Mouse (Mus musculus) CD4-positive, CD25-positive, alpha-beta regulatory T cell, adult 2 months (primary cell): ENCODE measurements around the gene Cd200r3.

Experiments used
- DNase-seq: peaks from one replicate; pipeline ENCODE4 v3.0.0-alpha.2; 2012; ENCODE audit warnings: low read depth, low spot score

Gene Cd200r3

GRCm38 (mm10) chr16:44988667-44989357, 45.3 kb downstream of the Cd200r3 start:
- DNase-seq = no peak

GRCm38 (mm10) chr16:44993319-44994019, 50.0 kb downstream of the Cd200r3 start:
- no peak for DNase-seq

- no peak for DNase-seq
Observed at GRCm38 (mm10) chr16:44994206-44994953, 50.9 kb downstream of the Cd200r3 start.

DNA sequence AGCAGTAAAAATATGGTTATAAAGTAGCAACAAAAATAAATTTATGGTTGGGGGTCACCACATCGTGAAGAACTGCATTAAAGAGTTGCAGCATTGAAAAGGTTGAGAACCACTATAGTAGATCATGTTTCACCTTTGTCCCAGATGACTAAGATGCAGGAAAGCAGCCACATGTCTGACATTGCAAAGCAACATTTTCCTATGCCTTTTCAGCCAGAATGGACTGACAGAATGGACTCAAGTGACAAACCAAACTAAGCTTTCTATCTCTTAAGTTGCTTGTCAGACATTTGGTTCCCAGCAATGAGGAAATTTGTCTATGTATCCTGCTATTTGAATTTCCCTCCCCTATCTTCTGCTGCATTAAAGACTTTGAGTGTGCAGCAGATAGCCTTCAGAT, 51.6 kb downstream of the Cd200r3 start:
- DNase-seq = no peak

GRCm38 (mm10) chr16:44996701-44997100, 53.2 kb downstream of the Cd200r3 start:
- no peak for DNase-seq

- peak; percentile 53 for DNase-seq
Observed at GRCm38 (mm10) chr16:44999537-44999936, 56.1 kb downstream of the Cd200r3 start.

- DNase-seq = no peak
Observed at GRCm38 (mm10) chr16:45004443-45004842, 61.0 kb downstream of the Cd200r3 start.

GRCm38 (mm10) chr16:45005280-45005679, 61.8 kb downstream of the Cd200r3 start:
- no peak for DNase-seq

DNA sequence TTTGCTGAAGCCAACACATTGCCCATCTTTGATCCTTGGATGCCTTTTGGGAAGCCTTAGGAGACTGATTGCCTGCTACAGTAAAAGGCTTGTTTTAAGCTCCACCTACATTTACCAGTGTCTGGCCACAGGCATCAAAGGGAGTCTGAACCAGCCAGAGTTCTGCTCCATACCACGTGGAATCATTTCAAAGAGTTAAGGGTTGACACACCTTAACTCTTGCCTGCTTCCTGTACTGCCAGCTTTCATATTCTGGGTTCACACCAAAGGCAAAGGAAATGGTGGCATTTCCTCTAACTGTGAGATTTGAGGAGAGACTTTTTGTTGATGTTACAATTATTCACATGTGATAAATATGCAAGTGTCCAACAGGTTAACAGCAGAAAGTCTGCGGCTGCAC, 63.5 kb downstream of the Cd200r3 start:
- peak; percentile 73 for DNase-seq

- no peak for DNase-seq
Observed at GRCm38 (mm10) chr16:45007807-45008206, 64.3 kb downstream of the Cd200r3 start.

GRCm38 (mm10) chr16:45009634-45010033, 66.2 kb downstream of the Cd200r3 start:
- DNase-seq = no peak

- no peak for DNase-seq
Observed at GRCm38 (mm10) chr16:45015591-45015990, 72.1 kb downstream of the Cd200r3 start.

- DNase-seq = peak; percentile 50
Observed at GRCm38 (mm10) chr16:45016488-45016887, 73.0 kb downstream of the Cd200r3 start.

DNA sequence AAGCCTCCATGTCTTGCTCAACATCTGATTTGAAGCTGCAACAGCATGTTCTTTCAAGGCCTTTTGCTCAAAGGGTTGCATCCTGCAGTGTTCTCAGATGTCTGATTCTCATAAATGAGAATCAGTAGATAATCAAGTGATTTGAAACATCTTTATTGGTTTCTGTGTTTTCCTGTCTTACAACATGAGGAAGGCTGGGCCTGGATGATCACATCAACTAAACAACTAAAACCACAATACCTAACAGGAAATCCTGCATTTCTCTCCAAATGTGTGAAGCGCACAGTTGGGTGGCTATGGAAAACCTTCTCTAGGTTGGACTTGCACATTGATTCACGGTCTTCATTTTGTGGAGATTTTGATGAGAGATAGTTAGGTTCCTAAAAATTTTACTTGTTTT, 75.4 kb downstream of the Cd200r3 start:
- peak; percentile 36 for DNase-seq

DNA sequence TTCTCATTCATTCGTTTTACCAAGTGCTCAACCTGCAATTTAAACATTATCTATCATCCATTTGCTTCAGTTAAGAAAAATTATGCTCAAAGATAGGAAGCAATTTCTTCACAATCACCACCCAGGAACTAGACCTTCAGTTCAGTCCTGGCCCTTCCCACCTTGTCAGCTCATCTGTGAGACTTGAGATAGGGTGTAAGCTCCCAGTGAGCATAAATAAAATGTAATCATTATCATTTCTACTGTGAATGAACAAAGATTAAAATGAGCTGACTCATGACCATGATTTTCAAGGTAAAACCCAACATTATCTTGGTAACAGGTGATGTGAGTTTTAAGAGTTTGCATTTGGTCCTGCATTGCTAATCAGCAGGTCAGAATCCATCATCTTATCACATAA, 76.6 kb downstream of the Cd200r3 start:
- no peak for DNase-seq

GRCm38 (mm10) chr16:45020669-45021309, 77.3 kb downstream of the Cd200r3 start:
- DNase-seq = peak; percentile 20

DNA sequence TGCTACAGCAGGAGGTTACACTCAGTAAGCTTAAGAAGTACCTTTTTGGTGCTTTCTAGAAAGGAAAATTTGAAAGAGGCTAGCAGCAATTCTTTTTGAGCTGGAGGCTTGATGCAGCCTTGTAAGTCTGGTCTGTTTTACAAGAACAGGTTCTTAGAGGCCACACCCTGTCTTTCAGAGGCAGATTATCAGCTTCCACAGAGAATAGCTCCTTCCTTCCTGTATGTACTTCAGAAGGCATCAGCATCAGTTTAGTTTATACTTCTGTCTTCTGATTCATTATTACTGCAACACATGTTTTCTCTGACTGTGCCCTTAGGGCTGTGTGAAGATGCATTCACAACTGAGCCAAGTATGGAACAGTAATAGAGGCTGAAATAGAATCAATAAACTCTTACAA, 78.0 kb downstream of the Cd200r3 start:
- DNase-seq = peak; percentile 50

- DNase-seq = peak; percentile 89
Observed at GRCm38 (mm10) chr16:45023904-45024303, 80.4 kb downstream of the Cd200r3 start.

- peak; percentile 82 for DNase-seq
Observed at GRCm38 (mm10) chr16:45025321-45025720, 81.8 kb downstream of the Cd200r3 start.

DNA sequence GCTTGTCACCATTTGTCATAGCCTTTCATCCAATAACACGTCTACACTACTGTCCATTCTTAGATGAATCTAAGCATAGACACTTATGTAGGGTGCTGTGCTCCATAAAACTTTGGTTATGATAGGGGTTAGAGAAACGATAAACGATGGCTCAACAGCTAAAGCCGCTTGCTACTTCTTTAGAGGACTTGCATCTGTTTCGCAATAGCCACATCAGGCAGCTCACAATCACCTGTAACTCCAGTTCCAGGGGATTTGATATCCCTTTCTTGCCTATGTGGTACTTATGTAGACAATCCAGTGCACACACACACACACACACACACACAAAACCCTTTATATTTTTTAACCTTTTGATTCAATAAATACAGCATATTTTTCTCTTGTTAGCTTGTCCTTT, 85.6 kb downstream of the Cd200r3 start:
- no peak for DNase-seq

- DNase-seq = no peak
Observed at GRCm38 (mm10) chr16:45029493-45029892, 86.0 kb downstream of the Cd200r3 start.

DNA sequence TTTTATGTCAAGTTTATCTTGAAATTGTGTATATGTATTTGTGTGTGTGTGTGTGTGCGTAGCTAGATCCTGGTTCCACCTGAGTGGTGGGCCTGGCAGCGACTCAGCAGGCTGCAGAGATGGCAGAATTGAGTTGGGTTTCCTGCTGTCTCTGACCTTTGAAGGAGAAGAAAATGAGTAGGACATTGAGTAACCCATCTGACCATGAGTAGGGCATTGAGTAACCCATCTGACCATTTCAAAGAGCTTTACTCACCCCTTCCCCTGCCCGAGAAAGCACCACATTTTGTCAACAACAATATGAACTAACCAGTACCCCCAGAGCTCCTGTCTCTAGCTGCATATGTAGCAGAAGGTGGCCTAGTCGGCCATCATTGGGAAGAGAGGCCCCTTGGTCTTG, 86.6 kb downstream of the Cd200r3 start:
- DNase-seq = no peak
